Mouse (Mus musculus) bone marrow, adult 2 months (tissue): ENCODE data around the gene Farp1. TPM values are rescaled to one million over a fixed set of nuclear protein-coding genes. Genes with fewer than 3 reads are reported as not detected.

Experiments used
- H3K27ac ChIP-seq: fragments of 200-500 bp; 2 replicates; pipeline ENCODE4 v1.5.1; 2012; ENCODE audit warnings: low read depth, mild to moderate bottlenecking, control low read depth, inconsistent platforms, low read length; ENCODE audit not compliant: control insufficient read depth, poor library complexity, insufficient read depth
- H3K4me1 ChIP-seq: fragments of 200-500 bp; 2 replicates; pipeline ENCODE4 v1.6.1; 2011; ENCODE audit warnings: low read length; ENCODE audit not compliant: control insufficient read depth, insufficient read depth
- H3K4me3 ChIP-seq: fragments of 200-500 bp; replicated peaks from 2 replicates; pipeline ENCODE3; 2011; ENCODE audit warnings: mild to moderate bottlenecking, low read depth, low read length, control low read depth; ENCODE audit not compliant: control insufficient read depth
- CTCF ChIP-seq: fragments of 200-500 bp; IDR thresholded peaks from 2 replicates; pipeline ENCODE4 v1.5.1; 2011; ENCODE audit warnings: low read length, control low read depth; ENCODE audit not compliant: control insufficient read depth, insufficient read depth
- POLR2A ChIP-seq: fragments of 200-500 bp; IDR thresholded peaks from 2 replicates; pipeline ENCODE4 v1.6.1; 2011; ENCODE audit warnings: low read depth, mild to moderate bottlenecking, control low read depth, low read length, borderline replicate concordance; ENCODE audit not compliant: control insufficient read depth
- WGBS: fragments of 180-500 bp; shearing (Covaris S2); methylation state at CpG from one replicate; pipeline ENCODE4 v1.1.7; 2018; 5-methylcytosine and 5-hydroxymethylcytosine counted together
- polyA plus RNA-seq: library from polyadenylated mRNA; stranded (reverse); fragments of >200 nt; gene quantifications from 2 replicates; pipeline ENCODE4 v1.2.4, GENCODE M21; 2011; ENCODE audit warnings: low replicate concordance; ENCODE audit not compliant: missing spikeins, insufficient read depth, insufficient read length

Farp1 gene
- polyA plus RNA-seq, 1 experiment = 4.2 TPM

DNA sequence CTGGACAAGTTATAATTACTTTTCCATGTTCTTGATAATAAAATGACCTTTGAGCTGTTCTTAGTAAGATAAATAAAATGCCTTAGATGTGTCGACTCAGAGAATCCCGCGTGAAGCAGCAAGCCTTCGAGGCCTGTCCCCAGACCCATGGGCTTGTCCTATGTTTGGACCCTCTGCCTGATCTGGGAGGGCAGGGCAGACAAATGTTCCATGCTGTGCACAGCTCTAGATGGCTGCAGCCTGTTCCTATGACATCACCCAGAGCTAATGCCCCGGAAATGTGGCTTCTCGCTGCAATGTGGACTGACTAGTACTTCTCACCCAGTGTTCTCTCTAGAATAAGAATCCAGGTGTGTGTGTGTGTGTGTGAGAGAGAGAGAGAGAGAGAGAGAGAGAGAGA is 229.5 kb downstream of the Farp1 start:
- H3K27ac ChIP-seq = no peak overlapping the region
- no peak for TF ChIP-seq CTCF
- TF ChIP-seq POLR2A = no peak
- peaks cover 4% of the 10 kb centered on the region; the same call in 1 of the 2 replicates for H3K4me1 ChIP-seq
- 81% methylated on average over 6 of the region's 6 CpGs for WGBS
- no peak overlapping the region for H3K4me3 ChIP-seq

DNA sequence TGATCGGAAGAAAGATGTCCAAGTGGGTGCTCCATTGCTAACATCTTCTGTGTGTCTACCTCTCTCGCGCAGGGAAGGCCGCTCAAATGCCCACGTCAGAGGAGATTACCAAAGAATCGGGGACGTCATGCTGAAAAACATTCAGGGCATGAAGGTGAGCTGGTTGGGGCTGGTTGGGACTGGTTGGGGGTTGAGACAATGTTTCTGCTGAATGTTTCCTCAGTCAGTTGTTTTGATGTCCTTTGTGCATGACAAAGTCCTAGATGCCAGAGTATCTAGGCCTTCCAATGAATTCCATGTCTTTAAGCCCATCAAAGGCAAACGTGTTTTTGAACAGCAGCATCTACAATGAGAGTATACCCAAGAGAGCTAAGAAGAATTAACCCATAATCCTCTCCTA is 232.8 kb downstream of the Farp1 start:
- H3K4me1 ChIP-seq = no peaks in the 10 kb centered on the region; the same call in 1 of the 2 replicates
- no peak overlapping the region for H3K27ac ChIP-seq
- no peak overlapping the region for H3K4me3 ChIP-seq
- 88% methylated on average over 8 of the region's 8 CpGs for WGBS
- no peak for TF ChIP-seq POLR2A
- TF ChIP-seq CTCF = no peak

- H3K4me1 ChIP-seq = no peaks in the 10 kb centered on the region; the same call in 1 of the 2 replicates
- H3K27ac ChIP-seq = no peak overlapping the region
- no peak for TF ChIP-seq CTCF
- TF ChIP-seq POLR2A = no peak
- no peak overlapping the region for H3K4me3 ChIP-seq
- 66% methylated on average over 6 of the region's 6 CpGs for WGBS
These were observed 235.5 kb downstream of the Farp1 start for GRCm38 (mm10) chr14:121270490-121270889.

DNA sequence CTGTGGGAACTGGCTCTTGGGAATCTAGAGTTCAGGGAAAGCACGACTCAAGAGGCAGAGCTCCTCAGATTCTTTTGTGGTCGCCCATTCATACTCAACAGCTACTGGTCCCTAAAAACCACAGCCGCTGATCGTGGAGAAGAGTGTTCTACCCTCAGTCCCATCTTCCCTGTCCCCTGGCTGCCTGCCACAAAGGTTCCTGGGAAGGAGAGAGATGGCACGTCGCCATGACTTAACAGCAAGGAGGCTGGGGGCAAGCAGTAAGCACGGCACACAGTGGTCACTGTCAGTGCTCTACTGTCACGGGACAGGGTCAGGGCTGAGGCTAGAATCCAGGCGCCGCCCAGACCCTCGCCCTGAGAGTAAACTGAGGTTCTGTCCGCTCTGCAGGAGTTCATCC is 240.0 kb downstream of the Farp1 start:
- H3K4me3 ChIP-seq = no peak overlapping the region
- no peaks in the 10 kb centered on the region; the same call in 1 of the 2 replicates for H3K4me1 ChIP-seq
- TF ChIP-seq CTCF = no peak
- no peak for TF ChIP-seq POLR2A
- no peak overlapping the region for H3K27ac ChIP-seq
- WGBS = 77% methylated on average over 12 of the region's 12 CpGs

DNA sequence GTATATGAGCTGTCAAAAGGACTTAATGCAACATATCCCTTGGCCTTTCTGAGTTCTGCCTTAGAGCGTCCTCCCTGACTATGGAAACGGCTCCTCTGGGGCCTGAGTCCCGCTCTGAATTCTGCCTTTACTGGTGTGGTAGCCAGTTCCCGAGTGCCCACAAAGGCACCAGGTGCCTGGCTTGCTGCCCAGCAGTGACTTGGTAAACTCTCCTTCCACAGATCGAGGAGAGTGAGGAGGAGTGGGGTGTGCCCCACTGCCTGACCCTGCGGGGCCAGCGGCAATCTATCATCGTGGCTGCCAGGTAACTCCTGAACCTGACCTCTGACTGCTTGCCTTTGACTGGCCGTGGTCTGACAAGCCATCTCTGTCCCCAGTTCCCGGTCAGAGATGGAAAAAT is 241.0 kb downstream of the Farp1 start:
- H3K4me1 ChIP-seq = no peaks in the 10 kb centered on the region
- WGBS = 69% methylated on average over 10 of the region's 10 CpGs
- no peak overlapping the region for H3K4me3 ChIP-seq
- TF ChIP-seq POLR2A (no peak), CTCF (no peak)
- no peak overlapping the region for H3K27ac ChIP-seq

DNA sequence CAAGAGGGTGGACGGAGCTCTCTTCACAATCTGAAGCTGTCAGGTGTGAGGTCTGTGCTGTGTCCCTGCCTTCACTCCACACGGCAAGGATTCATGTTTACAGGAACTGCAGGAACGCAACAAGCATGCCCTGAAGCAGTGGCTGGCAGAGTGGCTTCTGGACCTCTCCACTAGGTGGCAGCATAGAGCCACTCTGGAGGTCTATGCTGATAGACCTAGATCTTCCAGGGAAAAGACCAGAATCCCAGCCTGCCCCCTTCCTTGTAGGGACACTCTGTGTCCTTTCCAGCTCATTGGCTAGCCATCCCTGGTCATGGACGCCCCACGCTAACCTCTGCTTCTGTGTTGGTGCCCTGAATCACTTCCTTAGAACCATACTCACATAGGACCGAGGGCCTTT is 244.1 kb downstream of the Farp1 start:
- 38% methylated on average over 6 of the region's 6 CpGs for WGBS
- no peak overlapping the region for H3K4me3 ChIP-seq
- H3K27ac ChIP-seq = no peak overlapping the region
- TF ChIP-seq POLR2A (no peak), CTCF (peak; percentile 90)
- H3K4me1 ChIP-seq = no peaks in the 10 kb centered on the region

DNA sequence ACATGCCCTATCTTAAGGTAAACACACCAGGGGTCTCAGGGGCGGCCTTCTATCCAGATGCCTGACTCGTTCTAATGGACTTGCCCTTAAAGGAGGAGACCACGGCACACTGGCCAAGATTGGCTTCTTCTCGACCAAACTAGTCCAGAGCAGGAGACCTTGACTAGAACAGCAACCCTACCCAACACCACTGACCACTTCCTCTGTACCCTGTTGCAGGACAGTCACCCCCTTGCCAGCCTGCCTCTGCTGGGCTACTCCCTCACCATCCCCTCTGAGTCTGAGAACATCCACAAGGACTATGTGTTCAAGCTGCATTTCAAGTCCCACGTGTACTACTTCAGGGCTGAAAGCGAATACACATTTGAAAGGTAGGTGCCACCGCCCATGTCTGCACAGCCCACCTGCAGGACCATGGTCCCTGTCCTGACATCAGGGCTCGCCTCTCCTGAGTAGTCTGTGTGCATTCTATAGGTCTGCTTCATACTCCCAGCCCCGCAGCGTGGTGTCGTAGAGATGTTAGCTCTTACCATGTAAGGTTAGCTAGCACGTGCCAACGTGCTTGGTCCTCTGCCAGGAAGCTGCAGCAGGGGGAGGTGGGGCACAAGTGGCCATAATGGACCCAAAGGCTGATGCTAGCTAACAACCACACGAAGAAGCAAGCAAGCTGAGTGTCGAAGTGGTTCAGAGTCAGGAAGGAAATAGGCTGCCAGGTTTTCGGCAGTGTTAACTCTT is 245.8 kb downstream of the Farp1 start:
- no peak for TF ChIP-seq POLR2A
- TF ChIP-seq CTCF = no peak
- Histone ChIP-seq H3K4me3 (no peak overlapping the region), H3K4me1 (no peaks in the 10 kb centered on the region), H3K27ac (no peak overlapping the region)
- WGBS = 38% methylated on average over 16 of the region's 16 CpGs

GRCm38 (mm10) chr14:121281336-121281710 is 246.3 kb downstream of the Farp1 start:
- no peak for TF ChIP-seq POLR2A
- TF ChIP-seq CTCF = no peak
- Histone ChIP-seq H3K4me3 (no peak overlapping the region), H3K27ac (no peak overlapping the region), H3K4me1 (no peaks in the 10 kb centered on the region)
